Mouse (Mus musculus) adrenal gland, adult 8-10 months (tissue): Measurements from ENCODE around the gene Zfp384. TPM values are rescaled to one million over a fixed set of nuclear protein-coding genes. Genes with fewer than 3 reads are reported as not detected.

Source experiments
- DNase-seq: peaks from one replicate; pipeline ENCODE4 v3.0.0; 2022
- total RNA-seq, 4 experiments: library from RNA; stranded (reverse); gene quantifications; 2 replicates each; pipeline ENCODE4 v1.2.4; 2022

Gene Zfp384
- 10 to 100 TPM; 46.9 to 87.0 (median 56.5) TPM for total RNA-seq

GRCm38 (mm10) chr6:125009129-125009180 is at the start of gene Zfp384:
Gene Zfp384 (plus strand): TSS chr6:125009145.
- DNase-seq, result no peak

GRCm38 (mm10) chr6:124959960-124960359 is 49.0 kb upstream of the Zfp384 start:
- no peak for DNase-seq

DNA sequence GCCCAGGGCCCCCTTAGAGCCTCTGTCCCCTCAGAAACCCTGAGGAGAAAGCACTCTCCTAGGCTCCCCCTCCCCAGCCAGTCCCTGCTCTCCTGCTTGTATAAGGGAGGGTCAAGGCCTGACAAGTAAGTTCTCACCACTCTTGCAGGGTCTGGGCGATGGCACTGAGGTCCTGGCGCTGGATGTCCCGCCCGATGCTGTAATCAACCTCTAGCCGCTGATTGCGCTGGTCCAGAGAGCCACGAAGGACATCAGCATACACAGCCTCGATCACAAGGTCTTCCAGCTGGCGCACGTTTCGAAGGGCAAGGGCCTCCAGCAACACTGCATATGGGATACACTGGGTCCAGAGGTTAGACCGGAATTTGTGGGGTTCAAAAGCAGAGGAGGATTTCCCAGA is 47.9 kb upstream of the Zfp384 start:
- DNase-seq, result peak; percentile 67

GRCm38 (mm10) chr6:124964638-124965037 is 44.3 kb upstream of the Zfp384 start:
- DNase-seq, result no peak

DNA sequence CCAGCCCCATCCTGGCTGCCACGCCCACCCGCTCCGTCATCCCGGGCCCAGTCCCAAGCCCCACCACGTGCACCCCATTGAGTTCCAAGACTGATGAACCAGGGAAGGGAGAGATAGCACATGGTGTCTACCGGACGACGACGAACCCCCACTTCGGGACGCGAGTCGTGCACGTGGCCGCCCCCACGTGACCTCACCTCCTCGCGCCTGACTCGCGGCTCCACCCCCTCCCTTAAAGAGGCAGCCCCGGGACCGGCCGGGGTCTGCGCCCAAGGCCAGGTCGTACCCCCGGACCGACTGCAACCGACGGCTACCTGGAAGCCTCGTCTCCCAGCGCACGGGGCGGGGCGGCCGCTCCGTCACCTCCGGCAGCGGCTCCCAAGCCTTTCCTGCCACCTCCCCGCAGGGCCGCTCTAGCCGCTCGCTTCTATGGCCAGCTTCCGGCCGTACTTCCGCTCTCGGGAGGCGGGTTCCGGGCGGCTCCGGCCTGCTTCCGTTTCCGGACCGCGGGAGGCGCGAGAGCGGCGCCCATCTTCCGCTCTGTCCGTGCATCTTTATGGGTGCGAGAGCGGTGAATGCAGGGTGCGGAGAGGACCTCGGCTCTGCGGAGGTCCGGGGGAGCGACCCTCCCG is 43.7 kb upstream of the Zfp384 start, which contains the start of gene Cops7a:
Cops7a (minus strand) TSS at position 451 of the 632 bp plus-strand sequence.
- peak; percentile 93 for DNase-seq

DNA sequence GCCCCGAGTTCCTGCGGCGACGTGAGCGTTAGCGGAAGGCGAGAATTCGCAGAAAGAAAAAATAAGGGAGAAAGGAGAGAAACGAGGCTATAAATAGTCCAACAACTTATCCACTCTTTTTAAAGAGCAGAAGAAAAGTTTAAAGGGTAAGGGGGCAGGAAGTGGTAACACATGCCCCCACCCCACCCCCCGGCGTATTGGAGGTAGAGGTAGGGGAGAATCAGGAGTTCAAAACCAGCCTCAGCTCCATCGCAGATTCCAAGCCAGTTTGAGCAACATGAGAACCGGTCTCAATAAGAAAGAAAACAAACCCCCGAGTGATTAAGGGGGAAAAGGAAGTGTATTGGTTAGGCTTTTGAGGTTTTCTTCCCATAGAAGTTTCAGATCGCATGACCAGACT is 43.2 kb upstream of the Zfp384 start:
- no peak for DNase-seq

GRCm38 (mm10) chr6:124966466-124967118 is 42.4 kb upstream of the Zfp384 start:
- DNase-seq, result no peak

GRCm38 (mm10) chr6:124967766-124968165 is 41.2 kb upstream of the Zfp384 start:
- DNase-seq, result no peak

DNA sequence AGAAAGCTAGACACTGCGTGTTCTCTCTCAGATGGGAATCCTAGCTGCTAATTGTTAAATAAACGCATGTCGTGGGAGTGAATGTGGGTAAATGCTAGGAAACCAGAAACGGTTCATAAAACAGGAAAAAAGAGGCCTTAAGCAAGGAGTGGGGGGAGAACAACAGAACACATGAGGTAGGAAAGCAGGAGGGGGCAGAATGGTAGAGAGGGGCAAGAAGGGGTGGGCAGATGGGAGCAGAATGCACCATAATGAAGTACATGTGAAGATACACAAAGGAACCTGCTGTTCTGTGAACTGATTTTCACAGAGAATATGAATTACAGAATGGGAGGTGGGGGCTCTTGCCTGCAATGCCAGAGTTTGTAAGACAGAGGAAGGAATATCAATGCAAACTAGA is 16.7 kb upstream of the Zfp384 start:
- no peak for DNase-seq

- DNase-seq, result peak; percentile 64
Measured at GRCm38 (mm10) chr6:124993365-124993764, 15.6 kb upstream of the Zfp384 start.

DNA sequence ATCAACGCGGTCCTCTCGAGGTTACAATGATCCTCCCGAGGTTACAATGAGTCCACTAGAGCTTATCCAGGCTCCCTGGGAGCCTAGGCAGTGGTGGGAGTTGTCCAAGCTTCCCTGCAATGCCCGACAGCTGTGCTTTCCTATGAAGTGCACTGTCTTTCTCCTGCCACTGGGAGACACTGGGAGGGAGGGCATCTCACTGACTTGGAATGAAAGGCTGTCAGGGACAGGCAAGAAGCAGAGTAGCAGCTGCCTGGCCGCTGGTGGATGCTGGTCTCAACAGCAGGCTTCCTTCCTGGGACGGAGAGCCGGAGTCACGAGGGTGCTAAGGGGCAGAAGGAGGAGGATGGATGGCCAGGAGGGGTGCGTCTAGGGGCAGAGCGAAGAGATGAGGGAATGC is 15.1 kb upstream of the Zfp384 start:
- DNase-seq, result no peak

- DNase-seq, result peak; percentile 82
Measured at GRCm38 (mm10) chr6:124995246-124995645, 13.7 kb upstream of the Zfp384 start.

DNA sequence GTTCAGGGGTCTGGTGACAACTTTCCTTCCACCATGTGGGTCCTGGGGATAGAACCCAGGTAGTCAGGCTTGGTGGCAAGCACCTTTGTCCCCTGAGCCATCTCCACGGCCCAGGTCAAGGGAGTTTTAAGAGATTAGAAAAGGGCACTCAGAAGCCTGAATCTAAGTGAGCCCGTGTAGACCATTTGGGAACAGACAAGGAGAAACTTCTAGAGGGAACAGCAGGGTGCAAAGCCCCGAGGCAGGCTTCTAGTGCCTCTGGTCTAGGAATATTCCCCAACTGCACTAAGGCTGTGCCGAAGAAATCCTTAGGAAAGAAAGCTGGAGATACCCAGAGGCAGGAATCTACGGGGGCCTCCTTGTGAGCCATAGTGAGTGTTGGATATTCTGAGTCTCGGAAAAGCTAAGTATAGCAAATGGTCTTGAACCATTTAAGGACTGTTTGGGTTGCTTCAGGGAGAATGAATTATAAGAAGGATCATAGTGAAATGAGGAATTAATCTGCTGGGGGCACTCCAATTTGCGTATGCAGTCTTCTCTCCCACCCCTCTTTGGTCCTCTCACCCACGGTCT is 13.0 kb upstream of the Zfp384 start:
- DNase-seq, result no peak

DNA sequence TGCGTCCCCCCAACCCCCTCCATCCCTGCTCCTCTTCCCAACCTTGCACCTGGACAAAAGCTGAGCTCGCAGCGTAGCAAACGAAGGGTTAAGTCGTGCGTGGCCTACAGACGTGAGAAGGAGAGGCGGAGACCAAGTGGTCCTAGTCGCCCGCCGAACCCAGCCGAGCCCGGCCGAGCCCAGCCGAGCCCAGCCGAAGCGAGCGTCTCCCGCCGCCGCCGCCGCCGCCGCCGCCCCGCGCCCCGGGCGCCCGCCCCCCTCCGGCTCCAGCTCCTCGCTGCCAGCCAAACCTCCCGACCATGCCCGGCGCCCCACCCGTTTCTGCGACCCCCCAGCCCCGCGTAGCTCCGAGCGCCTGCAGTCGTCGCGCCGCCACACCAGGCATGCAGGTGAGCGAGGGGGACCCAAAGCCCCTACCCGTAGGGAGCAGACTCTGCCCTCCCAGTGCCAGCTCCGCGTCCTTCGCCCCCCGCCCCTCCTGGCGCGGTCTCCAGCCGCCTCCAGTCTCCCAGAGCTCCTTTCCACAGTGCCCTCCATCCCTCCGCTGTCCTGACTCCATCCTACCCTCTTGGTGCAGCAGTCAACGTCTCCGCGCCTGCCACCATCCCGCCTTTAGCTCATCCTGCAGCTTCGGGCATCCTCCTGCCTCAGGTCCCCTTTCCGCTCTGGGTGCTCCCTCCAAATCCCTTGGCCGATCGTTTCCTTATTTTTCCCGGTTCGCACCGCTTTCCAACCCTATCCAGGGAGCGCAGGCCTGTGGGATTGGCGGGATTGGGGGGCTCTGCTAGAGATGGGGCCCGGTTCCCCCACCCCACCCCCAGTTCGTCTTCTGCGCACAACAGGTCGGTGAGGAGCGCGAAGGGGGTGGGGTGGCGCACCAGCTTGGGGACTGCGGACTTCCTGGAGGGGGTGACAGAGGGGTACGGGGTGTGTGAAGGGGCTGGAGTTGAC is 12.1 kb upstream of the Zfp384 start, which contains the start of gene Pianp:
Pianp (plus strand) TSS at position 144 of the 951 bp plus-strand sequence.
- peak; percentile 42 for DNase-seq

- no peak for DNase-seq
Measured at GRCm38 (mm10) chr6:124998066-124998465, 10.9 kb upstream of the Zfp384 start.

DNA sequence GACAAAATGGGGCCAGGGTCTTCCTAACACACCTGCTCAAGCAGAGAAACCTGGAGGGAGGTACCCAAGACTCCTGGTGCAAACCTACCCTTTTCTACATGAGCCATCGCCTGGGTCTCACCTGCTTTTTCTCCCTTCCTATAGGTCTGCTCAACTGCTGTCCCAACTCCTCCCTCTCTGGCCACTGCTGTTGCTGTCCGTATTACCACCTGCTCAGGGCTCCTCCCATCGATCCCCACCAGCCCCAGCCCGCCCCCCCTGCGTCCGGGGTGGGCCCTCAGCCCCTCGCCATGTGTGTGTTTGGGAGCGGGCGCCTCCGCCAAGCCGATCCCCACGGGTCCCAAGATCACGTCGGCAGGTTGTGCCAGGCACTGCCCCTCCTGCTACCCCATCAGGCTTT is 9.9 kb upstream of the Zfp384 start:
- no peak for DNase-seq

GRCm38 (mm10) chr6:124999546-124999945 is 9.4 kb upstream of the Zfp384 start:
- no peak for DNase-seq

- no peak for DNase-seq
Measured at GRCm38 (mm10) chr6:125003706-125004105, 5.2 kb upstream of the Zfp384 start.

DNA sequence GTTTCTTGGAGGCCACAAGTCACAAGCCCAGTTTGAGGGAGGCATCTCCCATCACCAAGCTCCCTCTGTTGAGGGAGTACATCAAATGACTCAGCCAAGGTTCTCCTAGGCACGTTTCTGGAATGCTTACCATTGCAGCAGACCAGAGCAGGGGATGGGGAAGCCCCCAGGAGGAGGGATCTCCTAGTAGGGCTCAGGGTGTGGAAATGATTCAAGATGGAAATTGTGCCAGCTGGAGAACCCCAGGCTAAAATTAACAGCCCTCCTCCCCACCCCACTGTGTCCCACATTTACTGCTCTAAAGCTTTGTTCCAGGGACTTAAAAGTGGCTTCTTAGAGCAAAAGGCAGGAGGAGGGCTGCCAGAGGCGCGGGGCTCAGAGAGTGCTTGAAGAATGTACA is 3.9 kb upstream of the Zfp384 start:
- DNase-seq, result no peak

GRCm38 (mm10) chr6:125008060-125008459 is 885 bp upstream of the Zfp384 start:
- no peak for DNase-seq

DNA sequence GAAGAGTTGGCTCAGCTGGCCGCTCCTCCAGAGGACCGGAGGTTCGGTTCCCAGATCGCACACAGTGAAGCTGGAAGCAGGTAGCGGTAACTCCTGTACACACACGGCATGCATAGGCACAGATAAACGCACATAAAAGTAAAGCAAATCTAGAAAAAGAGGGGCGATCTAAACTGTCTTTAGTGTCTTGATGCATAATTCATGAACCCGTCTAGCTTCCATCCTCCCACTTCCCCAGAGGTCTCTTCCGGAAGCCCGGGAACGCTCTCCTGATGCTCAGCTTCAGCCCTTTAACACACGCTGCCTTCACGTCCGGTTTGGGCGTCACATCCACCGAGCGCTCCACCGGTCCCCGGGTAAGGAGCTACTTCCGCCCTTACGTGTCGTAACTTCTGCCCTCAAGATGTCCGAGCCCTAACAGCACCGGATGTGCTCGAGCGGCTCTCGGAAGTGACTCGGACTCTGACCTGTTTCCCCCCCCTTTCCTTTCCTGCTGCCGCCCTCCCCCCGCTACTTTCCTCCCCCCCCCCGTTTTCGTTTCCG is 288 bp upstream of the Zfp384 start:
- DNase-seq, result peak; percentile 99

- DNase-seq, result peak; percentile 70
Measured at GRCm38 (mm10) chr6:125009181-125010073, 482 bp downstream of the Zfp384 start.
